Mouse (Mus musculus): ENCODE measurements around the gene Epop.

DNA sequence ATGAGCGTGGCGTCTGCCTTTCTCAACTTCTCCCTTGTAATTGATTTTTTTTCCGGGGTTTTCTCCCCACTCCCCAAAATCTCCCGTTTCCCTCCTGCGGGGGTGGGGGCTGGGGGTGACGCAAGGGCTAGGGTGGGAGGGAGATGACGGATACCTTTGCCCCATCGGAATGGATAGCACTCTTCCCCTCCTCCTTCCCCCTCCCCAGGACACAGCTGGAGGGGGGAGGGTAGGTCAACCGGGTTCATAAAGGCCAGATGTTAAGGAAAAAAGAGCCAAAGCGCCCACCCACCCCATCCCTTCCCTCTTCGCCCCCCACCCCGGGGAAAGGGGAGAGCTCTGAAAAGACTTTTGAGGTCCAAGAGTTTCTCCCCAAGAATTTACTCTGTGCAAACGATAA, 3.1 kb downstream of the Epop start:
- TF ChIP-seq POLR2A (IDR thresholded peaks at IDR 0.05; ENCODE audit: insufficient read length, low read depth) (no peak), MAX (IDR thresholded peaks at IDR 0.05; ENCODE audit: low read depth) (no peak), USF1 (IDR thresholded peaks at IDR 0.05; ENCODE audit: low read depth) (no peak), MYOG (IDR thresholded peaks at IDR 0.05; ENCODE audit: control insufficient read depth in 1 of 3, insufficient read depth in 1 of 3, insufficient read length in 2 of 3, low read depth in 2 of 3) (no peak), E2F4 (IDR thresholded peaks at IDR 0.05; ENCODE audit: insufficient read depth) (no peak), TCF12 (IDR thresholded peaks at IDR 0.05; ENCODE audit: insufficient read depth, poor library complexity, severe bottlenecking) (no peak), POLR2AphosphoS2 (IDR thresholded peaks at IDR 0.05; ENCODE audit: insufficient read length, low read depth) (no peak), MYOD1 (IDR thresholded peaks at IDR 0.05; ENCODE audit: control insufficient read depth in 1 of 3, insufficient read length in 2 of 3, low read depth in 2 of 3) (no peak), CEBPB (IDR thresholded peaks at IDR 0.05; ENCODE audit: insufficient read depth, poor library complexity, severe bottlenecking) (no peak)
